Mouse (Mus musculus) hindbrain, postnatal 0 days (tissue): ENCODE measurements around the gene Sf3a3. TPM values are rescaled to one million over a fixed set of nuclear protein-coding genes. Genes with fewer than 3 reads are reported as not detected.

ENCODE experiments used
- ATAC-seq: fragments of 200-750 bp; cut with Nextera tagmentation; 2 replicates; pipeline ENCODE4 v1.8.0; 2017; ENCODE audit warnings: mild to moderate bottlenecking, moderate TSS enrichment, moderate library complexity
- DNase-seq: peaks from one replicate; pipeline ENCODE4 v3.0.0-alpha.2; 2015; ENCODE audit warnings: low spot score
- H3K27ac ChIP-seq: fragments of 300-500 bp; sonication (generic); 2 replicates; pipeline ENCODE4 v1.5.1; 2014; ENCODE audit warnings: mild to moderate bottlenecking
- H3K27me3 ChIP-seq: fragments of 300-500 bp; sonication (generic); 2 replicates; pipeline ENCODE4 v1.6.1; 2014; ENCODE audit warnings: low read length, mixed read lengths; ENCODE audit not compliant: insufficient read depth
- H3K36me3 ChIP-seq: fragments of 300-500 bp; sonication (generic); 2 replicates; pipeline ENCODE4 v1.6.1; 2014; ENCODE audit warnings: low read length, mixed read lengths; ENCODE audit not compliant: insufficient read depth
- H3K4me1 ChIP-seq: fragments of 300-500 bp; sonication (generic); 2 replicates; pipeline ENCODE4 v1.6.1; 2014; ENCODE audit warnings: antibody characterized with exemption, low read length, mixed read lengths; ENCODE audit not compliant: insufficient read depth
- H3K4me2 ChIP-seq: fragments of 300-500 bp; sonication (generic); 2 replicates; pipeline ENCODE4 v1.6.1; 2014; ENCODE audit warnings: low read depth, mild to moderate bottlenecking, low read length, moderate library complexity, mixed read lengths
- H3K4me3 ChIP-seq: fragments of 300-500 bp; sonication (generic); 2 replicates; pipeline ENCODE4 v1.5.1; 2014; ENCODE audit warnings: low read length
- H3K9ac ChIP-seq: fragments of 300-500 bp; sonication (generic); replicated peaks from 2 replicates; pipeline ENCODE4 v1.6.1; 2014; ENCODE audit warnings: mild to moderate bottlenecking, low read length, moderate library complexity, mixed read lengths
- H3K9me3 ChIP-seq: fragments of 300-500 bp; sonication (generic); 2 replicates; pipeline ENCODE4 v1.6.1; 2016; ENCODE audit warnings: low read length, mixed read lengths
- CTCF ChIP-seq: IDR thresholded peaks from 2 replicates; pipeline ENCODE4 v1.5.1; 2016; ENCODE audit warnings: antibody characterized with exemption, control low read depth, low read depth
- WGBS: fragments of 180-500 bp; shearing (Covaris S2); extraction: QIAGEN DNeasy Blood & Tissue Kit; methylation state at CpG from one replicate; pipeline ENCODE4 v1.1.7; 2014; 5-methylcytosine and 5-hydroxymethylcytosine counted together
- polyA plus RNA-seq: library from polyadenylated mRNA; unstranded; fragments of >200 nt; fragmentation: Nextera tagmentation; extraction: Ambion mirVana; gene quantifications from 2 replicates; pipeline ENCODE4 v1.2.1, GENCODE M21; 2015
- total RNA-seq: library from RNA; depleted of rRNA; stranded (reverse); fragments of >200 nt; gene quantifications from 2 replicates; pipeline ENCODE4 v1.2.3, GENCODE M21; 2014; rRNA removed

Sf3a3 gene
- total RNA-seq (18.7 and 33.0 TPM in 2 replicates), polyA plus RNA-seq (79.7 and 87.9 TPM in 2 replicates)

GRCm38 (mm10) chr4:124714545-124715481 is at the start of gene Sf3a3:
Gene Sf3a3 (plus strand): TSS chr4:124714776.
- Histone ChIP-seq H3K27me3 (no peaks in the 10 kb centered on the region), H3K9ac (peak within 1 kb of the TSS; percentile 90), H3K4me1 (peaks cover 5% of the 10 kb centered on the region; the same call in 1 of the 2 replicates), H3K36me3 (peaks cover 34% of the 10 kb centered on the region), H3K27ac (peak within 1 kb of the TSS; percentile 74), H3K4me3 (peak within 1 kb of the TSS; percentile 94), H3K4me2 (peak within 1 kb of the TSS; percentile 96), H3K9me3 (no peaks in the 10 kb centered on the region)
- WGBS, result under 1% methylated on average over 57 of the region's 57 CpGs
- peak; percentile 98 for DNase-seq
- peak; percentile 93 for TF ChIP-seq CTCF
- ATAC-seq, result peak; percentile 95

GRCm38 (mm10) chr4:124667476-124668033 is 47.0 kb upstream of the Sf3a3 start:
- TF ChIP-seq CTCF, result no peak
- ATAC-seq (no peak), DNase-seq (no peak)
- H3K36me3 ChIP-seq, result no peaks in the 10 kb centered on the region
- H3K27me3 ChIP-seq, result peaks cover 28% of the 10 kb centered on the region
- H3K4me2 ChIP-seq, result no peak overlapping the region
- no peak overlapping the region for H3K27ac ChIP-seq
- no peaks in the 10 kb centered on the region for H3K9me3 ChIP-seq
- no peak overlapping the region for H3K9ac ChIP-seq
- no peak overlapping the region for H3K4me3 ChIP-seq
- WGBS, result 27% methylated on average over 14 of the region's 14 CpGs
- H3K4me1 ChIP-seq, result peaks cover 8% of the 10 kb centered on the region

DNA sequence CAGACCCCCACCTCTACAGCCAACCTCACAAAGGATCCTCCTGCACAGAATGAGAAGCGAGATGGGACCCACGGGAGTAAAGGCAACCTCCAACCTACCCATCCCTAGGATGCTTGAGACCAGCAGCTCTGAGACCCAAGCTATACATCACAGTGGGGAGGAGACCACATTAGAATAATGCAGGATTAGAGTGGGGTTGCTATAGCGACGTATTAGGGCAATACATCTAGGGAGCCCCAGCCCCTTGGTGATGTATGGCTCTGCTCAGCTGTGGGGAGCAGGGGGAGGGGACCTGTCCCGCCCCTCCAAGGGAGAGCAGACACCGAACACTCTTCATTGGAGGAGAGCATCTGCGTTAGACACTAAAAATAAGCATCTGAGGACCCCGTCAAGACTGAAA is 46.5 kb upstream of the Sf3a3 start:
- Histone ChIP-seq H3K9ac (no peak overlapping the region), H3K9me3 (no peaks in the 10 kb centered on the region), H3K27ac (no peak overlapping the region), H3K4me2 (no peak overlapping the region), H3K27me3 (peaks cover 24% of the 10 kb centered on the region), H3K36me3 (no peaks in the 10 kb centered on the region), H3K4me1 (peaks cover 10% of the 10 kb centered on the region), H3K4me3 (no peak overlapping the region)
- DNase-seq (no peak), ATAC-seq (0 out of 2 replicates have a peak, but pooled peaks have one; percentile 34)
- TF ChIP-seq CTCF, result no peak
- WGBS, result 16% methylated on average over 8 of the region's 8 CpGs

GRCm38 (mm10) chr4:124670232-124670631 is 44.3 kb upstream of the Sf3a3 start:
- no peak for ATAC-seq
- no peak for DNase-seq
- Histone ChIP-seq H3K27ac (no peak overlapping the region), H3K9me3 (no peaks in the 10 kb centered on the region), H3K4me2 (no peak overlapping the region), H3K4me3 (no peak overlapping the region), H3K4me1 (peaks cover 11% of the 10 kb centered on the region), H3K27me3 (peaks cover 13% of the 10 kb centered on the region; the same call in 1 of the 2 replicates), H3K36me3 (no peaks in the 10 kb centered on the region), H3K9ac (no peak overlapping the region)
- no peak for TF ChIP-seq CTCF
- 50% methylated on average over 8 of the region's 8 CpGs for WGBS

GRCm38 (mm10) chr4:124671583-124671982 is 43.0 kb upstream of the Sf3a3 start:
- peaks cover 13% of the 10 kb centered on the region; the same call in 1 of the 2 replicates for H3K27me3 ChIP-seq
- H3K4me2 ChIP-seq, result peak overlapping the region; percentile 57
- TF ChIP-seq CTCF, result no peak
- WGBS, result 30% methylated on average over 7 of the region's 7 CpGs
- peaks cover 11% of the 10 kb centered on the region for H3K4me1 ChIP-seq
- no peak overlapping the region for H3K9ac ChIP-seq
- H3K9me3 ChIP-seq, result no peaks in the 10 kb centered on the region
- H3K27ac ChIP-seq, result no peak overlapping the region
- no peak for DNase-seq
- ATAC-seq, result no peak
- no peaks in the 10 kb centered on the region for H3K36me3 ChIP-seq
- no peak overlapping the region for H3K4me3 ChIP-seq

- peak overlapping the region; percentile 57 for H3K4me2 ChIP-seq
- DNase-seq, result peak; percentile 85
- no peak overlapping the region for H3K27ac ChIP-seq
- no peaks in the 10 kb centered on the region for H3K9me3 ChIP-seq
- peaks cover 11% of the 10 kb centered on the region for H3K4me1 ChIP-seq
- TF ChIP-seq CTCF, result peak; percentile 44; the same call in 1 of the 2 replicates
- peaks cover 3% of the 10 kb centered on the region; the same call in 1 of the 2 replicates for H3K27me3 ChIP-seq
- peak overlapping the region; percentile 23 for H3K4me3 ChIP-seq
- peaks cover under 1% of the 10 kb centered on the region; the same call in 1 of the 2 replicates for H3K36me3 ChIP-seq
- 2% methylated on average over 27 of the region's 31 CpGs for WGBS
- H3K9ac ChIP-seq, result peak overlapping the region; percentile 37; the same call in 1 of the 2 replicates
- ATAC-seq, result peak; percentile 48
Measured at GRCm38 (mm10) chr4:124672347-124673320, 41.9 kb upstream of the Sf3a3 start.
